Mouse (Mus musculus): ENCODE measurements around the gene Kctd6. TPM values are rescaled to one million over a fixed set of nuclear protein-coding genes. Genes with fewer than 3 reads are reported as not detected.
A peak's percentile ranks its signal among the peaks of the same experiment; 100 is the strongest.
"Not testable (repeated sequence)": the region's sequence is repeated elsewhere in the genome, so short reads cannot be mapped to it uniquely, and the experiment has no call there.

Gene Kctd6
- total RNA-seq (2021): 10 to 100 TPM in 1 of 2 experiments, 1 to 10 TPM in 1; 7.7 to 11.5 TPM
- long read RNA-seq, experiment 1, transcript Kctd6-201 (3 exons, 1,650 nt): major isoform, 24 of 25 reads
- long read RNA-seq, experiment 1, partial matches to known transcripts: 1 of 25 reads
- long read RNA-seq, experiment 1, other reads (novel, unspliced or antisense): 0 of 25 reads
- long read RNA-seq, experiment 2, transcript Kctd6-201 (3 exons, 1,650 nt): major isoform, 17 of 23 reads
- long read RNA-seq, experiment 2, partial matches to known transcripts: 3 of 23 reads
- long read RNA-seq, experiment 2, other reads (novel, unspliced or antisense): 1 of 23 reads

DNA sequence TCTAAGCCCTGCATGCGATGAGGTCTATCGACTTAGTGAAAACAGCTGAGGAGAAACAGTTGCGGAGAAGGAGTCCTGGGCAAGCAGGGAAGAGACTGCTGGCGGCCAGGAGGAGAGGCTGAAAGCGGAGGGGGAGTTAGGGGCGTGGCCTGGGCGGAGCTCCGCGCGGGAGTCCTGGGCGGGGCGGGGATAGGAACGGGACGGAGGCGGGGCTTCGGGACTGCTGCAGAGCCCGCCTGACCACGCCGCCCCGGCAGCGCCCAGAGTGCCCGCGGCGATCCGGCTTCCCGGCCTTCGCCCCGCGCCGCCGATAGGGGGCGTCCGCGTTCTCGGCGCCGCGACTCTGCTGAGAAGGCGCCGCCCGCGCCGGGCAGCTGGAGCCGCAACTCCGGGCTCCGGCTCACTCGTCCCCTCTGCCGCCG is at the start of gene Kctd6:
TSS of gene Kctd6 (plus strand) at position 338 of the 422 bp plus-strand sequence.
- DNase-seq (ENCODE audit: low spot score in 2 of 2): peak; percentile 100

DNA sequence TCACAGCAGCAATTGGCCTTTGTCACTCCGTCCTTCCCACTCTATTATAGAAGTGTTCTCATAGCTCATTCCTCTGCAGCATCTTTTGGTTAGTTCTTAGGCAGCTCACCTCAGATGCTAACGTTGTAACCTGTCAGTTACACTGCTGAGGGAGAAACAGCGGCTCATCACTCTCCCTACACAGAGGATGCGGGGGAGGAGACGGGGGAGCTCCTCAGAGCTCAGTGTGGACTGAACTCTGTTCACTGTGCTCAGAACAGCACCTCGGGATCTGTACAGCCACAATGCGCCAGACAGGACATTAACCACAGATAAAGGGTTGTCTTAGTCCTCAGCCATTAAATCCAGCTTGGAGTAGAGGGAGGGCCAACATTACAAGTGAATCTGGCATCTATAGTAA is 49.5 kb upstream of the Kctd6 start:
- DNase-seq (ENCODE audit: low spot score in 2 of 2): no peak

DNA sequence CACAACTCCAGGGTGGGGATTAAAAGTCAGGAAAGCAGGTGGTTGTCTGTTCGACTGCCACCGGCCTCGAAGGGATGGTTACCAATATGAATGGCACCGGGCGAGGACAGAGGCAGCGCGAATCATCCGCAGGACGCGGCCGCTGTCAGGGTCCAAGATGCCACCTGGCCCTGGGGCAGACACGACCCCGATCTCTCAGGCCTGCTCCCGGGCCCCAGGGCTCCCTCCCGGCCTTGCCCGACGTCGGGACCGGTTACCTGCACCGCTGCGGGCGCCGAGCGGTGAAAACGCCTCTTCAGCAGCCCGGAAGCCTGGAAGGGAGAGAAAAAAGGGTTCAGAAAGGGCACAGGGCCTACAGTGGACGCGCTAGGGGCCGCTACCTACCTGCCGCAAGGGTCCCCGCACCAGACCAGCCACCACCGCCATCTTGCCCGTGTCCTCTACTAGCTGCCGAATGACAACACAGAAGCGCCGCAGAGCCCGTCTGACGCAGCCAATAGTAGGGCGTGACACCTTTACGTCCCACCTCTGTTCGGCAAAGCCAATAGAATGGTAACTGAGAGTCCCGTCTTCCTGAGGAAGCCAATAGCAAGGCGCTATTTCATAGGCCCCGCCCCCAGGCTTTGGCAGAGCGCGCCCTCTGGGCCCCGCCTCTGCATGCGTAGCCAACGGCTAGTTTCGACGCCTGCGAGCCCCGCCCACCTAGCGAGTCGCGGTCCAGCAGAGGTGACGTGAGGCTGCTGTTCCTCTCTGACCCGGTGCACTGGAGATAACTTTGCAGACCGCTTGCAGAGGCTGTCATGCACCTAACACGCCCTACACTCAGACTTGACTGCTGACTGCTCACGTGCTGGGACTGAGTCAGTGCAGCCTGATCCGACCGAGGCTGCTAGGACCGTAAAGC is 41.2 kb upstream of the Kctd6 start, which contains the start of gene Pdhb:
TSS of gene Pdhb (minus strand) at position 519 of the 904 bp plus-strand sequence.
- peak; percentile 98 to 99 for DNase-seq (ENCODE audit: low spot score in 2 of 2)

DNA sequence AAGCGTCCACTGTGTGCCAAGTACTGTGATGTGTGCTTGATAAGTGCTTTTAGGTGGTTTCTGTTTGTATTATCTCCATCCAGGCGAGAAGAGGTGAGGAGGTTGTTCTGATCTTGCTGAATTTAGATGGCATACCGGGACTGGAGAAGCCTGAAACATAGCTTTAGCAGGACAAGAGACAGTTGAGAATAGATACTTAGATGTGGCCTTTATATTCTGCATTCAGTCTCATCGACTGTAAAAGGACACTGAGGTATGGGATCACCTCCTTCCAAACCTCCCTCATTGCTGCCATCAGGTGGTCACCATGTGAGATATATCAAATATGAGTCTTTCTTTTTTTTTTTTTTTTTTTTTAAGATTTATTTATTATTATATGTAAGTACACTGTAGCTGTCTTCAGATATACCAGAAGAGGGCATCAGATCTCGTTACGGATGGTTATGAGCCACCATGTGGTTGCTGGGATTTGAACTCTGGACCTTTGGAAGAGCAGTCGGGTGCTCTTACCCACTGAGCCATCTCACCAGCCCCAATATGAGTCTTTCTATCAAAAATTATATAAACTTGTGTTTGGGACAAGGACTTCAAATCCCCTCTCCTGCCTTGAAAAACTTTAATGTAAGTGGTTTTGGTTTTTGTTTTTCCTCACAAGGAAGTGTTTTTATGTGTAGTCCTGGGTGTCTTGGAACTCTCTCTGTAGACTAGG is 40.2 kb upstream of the Kctd6 start:
- DNase-seq (ENCODE audit: low spot score in 2 of 2): not testable (repeated sequence)

DNA sequence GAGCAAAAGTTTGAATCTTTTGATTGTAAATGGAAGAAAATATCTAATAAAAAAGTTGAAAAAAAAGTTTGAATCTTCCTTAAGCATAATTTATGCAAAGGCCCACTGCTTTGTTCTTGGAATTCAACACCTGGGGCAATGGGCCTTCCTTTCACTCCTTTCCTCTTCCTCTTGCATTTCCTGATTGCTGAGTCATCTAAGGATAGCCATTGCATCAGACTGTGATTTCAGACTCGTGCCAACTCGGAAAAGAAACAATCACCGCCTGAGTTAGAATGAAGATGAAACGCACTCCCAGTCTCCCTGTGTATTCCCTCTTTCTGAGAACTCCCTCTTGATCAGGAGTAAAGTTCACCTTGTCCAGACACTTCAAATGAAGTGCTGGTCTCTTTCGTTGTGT is 39.3 kb upstream of the Kctd6 start:
- no peak for DNase-seq (ENCODE audit: low spot score in 2 of 2)

GRCm38 (mm10) chr14:8176251-8176650 is 37.7 kb upstream of the Kctd6 start:
- DNase-seq (ENCODE audit: low spot score in 2 of 2): no peak

DNA sequence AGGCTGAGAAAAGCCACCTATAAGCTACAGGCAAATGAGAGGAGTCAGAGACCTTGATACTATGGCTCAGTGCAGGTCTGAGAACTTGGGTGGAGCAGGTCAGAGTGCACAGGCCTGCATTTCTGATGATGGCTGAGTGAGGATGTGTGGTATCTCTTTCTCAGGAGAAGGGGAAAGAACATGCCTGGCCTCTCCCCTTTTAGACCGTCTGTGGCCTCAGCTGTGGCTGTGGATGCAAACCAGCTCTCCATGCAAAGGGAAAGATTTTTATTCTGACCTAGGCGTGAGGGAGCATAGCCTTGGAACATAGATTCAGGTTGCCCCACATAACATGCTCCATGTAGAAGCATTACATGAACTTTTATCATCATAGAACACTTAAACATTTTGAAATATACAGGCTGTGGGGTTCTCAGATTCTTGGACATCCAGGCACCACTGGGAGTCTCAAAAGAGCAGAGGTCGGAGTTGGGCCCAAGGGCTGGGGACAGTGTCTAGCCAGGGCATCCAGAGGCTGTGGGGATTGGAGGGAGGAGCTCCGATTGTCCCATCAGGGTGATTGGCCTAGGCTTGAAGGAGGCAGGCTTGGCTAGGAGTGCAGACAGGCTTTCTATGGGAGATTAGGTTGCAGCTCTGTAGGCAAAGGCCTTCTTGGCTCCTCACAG is 33.4 kb upstream of the Kctd6 start:
- no peak for DNase-seq (ENCODE audit: low spot score in 2 of 2)

GRCm38 (mm10) chr14:8183330-8183729 is 30.6 kb upstream of the Kctd6 start:
- no peak for DNase-seq (ENCODE audit: low spot score in 2 of 2)

DNA sequence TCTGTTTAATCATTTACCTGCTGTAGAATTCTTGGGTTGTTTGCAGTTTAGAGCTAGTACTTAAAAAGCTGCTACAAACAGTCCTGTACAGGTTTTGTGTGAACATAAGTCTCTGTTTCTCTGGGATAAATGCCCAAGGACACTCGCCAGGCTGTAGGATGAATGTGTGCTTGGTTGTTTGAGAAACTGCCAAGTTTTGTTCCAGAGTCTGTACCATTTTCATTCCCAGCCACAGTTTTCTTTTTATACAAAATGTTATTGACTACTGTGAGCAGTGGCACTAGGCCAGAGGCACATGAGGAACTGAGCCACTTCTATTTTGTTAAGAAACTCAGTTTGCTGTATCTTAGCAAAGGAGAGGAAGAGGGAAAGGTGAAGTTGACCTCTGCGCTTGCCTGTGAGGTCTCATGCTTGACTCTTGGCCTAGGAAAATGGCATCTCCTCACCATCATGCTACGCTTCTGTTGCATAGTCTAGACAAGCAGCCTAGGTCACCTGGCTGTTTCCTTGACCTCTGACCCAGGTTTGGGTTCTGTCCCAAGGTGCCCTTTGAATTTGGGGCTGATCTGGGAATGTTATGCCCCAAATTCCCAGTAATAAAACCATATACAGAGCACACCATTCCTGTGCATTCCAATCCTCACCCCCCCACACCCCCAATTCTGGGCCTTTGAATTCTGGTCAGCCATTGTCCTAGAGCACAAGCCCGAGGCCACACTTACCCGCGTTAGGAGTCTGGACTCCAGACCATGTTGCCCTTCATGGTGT is 27.5 kb upstream of the Kctd6 start:
- DNase-seq (ENCODE audit: low spot score in 2 of 2): no peak

GRCm38 (mm10) chr14:8190556-8190955 is 23.4 kb upstream of the Kctd6 start:
- no peak for DNase-seq (ENCODE audit: low spot score in 2 of 2)

DNA sequence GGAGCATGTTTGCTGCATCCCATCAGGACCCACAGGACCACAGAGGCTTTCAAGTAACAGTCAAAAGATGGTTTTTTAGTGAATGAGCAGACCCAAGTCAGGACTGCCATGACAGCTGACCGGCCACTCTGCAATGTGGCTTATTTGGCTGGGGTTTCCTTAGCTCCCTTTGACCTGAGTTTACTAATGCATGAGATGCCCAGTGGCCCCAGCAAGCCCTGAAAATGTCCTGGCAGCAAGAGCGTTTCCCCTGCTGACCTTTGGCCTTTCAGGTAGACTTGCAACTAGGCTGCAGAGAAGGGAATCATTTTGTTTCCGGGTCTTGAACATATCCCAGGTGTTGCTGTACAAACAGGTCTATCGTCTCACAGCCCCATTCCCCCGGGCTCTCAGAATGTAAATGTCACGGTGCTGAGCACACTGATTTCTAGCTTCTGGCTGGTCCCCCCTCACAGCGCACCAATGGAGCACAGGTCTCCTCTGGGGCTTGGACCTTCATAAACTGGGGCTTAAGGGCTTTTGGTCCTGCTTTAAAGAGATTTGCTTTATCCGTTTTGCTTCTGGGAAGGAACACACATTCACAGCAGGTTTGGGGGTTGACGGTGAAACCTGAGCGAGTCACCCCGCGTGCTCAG is 22.5 kb upstream of the Kctd6 start:
- DNase-seq (ENCODE audit: low spot score in 2 of 2): no peak

DNA sequence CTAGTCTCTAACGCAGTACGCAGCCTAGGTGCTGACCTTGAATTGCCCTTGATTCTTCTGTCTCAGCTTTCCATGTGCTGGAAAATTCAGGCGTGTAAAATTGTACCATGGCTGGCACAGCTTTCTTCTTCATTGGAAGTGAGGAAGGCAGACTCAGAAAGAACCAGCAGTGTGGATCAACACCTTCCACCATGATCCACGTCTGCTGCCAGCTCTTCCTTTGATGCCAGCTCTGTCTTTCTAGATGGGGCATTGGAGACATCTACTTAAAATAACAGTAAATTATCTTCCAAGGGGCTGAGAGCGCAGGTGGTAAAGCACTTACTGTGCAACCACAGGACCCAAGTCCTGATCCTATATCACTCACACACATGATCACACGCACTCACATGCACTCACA is 21.2 kb upstream of the Kctd6 start:
- DNase-seq (ENCODE audit: low spot score in 2 of 2): no peak

DNA sequence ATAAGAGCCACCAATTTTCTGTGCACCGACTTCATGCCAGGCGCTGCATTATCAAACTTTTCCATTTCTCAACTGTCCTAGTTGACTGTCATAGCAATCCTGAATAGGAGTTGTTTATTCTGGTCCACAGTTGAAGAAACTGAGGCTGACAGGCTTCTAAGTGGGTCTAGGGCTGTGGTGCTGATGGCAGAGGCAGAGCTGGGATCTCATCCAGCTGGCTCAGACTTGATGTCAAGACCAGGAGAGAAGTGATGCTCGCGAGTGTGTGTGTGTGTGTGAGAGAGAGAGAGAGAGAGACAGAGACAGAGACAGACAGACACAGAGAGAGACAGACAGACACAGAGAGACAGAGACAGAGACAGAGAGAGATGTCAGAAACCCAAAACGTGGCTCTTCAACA is 13.2 kb upstream of the Kctd6 start:
- DNase-seq (ENCODE audit: low spot score in 2 of 2): no peak

DNA sequence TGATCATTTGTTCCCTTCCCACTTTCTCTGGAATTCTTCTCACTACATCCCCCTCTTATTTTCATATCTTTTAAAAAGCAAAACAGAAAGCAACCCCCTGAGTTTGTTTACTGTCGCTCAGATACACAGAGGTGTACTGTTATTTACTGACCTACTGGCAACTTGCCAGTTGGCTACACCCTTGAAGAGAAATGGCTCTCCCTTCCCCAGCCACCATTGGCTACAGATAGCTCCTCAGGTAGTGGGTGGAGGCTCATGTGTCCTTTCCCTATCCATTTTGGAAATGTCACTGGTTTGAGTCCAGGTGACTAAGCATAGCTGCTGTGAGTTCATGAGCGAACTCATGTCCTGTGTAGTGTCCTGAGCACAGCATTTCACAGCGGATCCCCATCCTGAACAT is 12.2 kb upstream of the Kctd6 start:
- no peak for DNase-seq (ENCODE audit: low spot score in 2 of 2)

DNA sequence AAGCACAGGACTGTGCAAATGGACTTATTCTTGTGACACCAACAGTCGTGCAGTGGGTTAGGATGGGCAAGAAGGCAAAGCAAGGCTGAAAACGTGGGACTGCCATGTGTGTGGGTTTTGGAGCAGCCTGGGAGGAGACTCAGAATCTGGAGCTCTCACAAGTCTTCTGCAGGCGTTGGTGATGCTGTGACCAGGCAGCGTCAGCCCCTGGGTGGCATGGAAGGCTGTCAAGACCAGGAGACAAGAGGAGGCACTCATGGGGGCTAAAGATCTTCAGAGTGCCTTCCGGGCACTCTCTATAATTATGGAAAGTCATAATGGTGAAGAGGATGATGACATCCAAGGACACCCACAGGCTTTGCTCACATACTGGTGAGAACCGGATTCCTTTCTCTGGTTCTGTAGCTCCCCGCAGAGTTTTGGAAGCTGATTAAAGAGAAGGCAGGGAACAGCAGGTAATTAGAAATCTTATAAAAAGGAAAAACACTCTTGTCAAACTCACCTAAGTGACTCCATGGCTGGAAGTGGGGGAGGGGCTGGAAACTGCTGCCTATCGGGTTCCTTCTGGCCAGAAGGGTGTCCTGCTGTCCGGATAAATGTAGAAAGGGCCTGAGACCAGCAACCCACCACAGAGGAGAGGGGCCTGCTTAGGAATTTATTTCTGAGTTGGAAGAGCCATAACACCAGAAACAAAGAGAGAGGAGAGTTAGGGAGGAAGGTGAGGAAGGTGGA is 7.6 kb upstream of the Kctd6 start:
- no peak for DNase-seq (ENCODE audit: low spot score in 2 of 2)

- DNase-seq (ENCODE audit: low spot score in 2 of 2): no peak
Observed at GRCm38 (mm10) chr14:8207105-8207504, 6.8 kb upstream of the Kctd6 start.

GRCm38 (mm10) chr14:8207543-8207942 is 6.4 kb upstream of the Kctd6 start:
- DNase-seq (ENCODE audit: low spot score in 2 of 2): no peak

DNA sequence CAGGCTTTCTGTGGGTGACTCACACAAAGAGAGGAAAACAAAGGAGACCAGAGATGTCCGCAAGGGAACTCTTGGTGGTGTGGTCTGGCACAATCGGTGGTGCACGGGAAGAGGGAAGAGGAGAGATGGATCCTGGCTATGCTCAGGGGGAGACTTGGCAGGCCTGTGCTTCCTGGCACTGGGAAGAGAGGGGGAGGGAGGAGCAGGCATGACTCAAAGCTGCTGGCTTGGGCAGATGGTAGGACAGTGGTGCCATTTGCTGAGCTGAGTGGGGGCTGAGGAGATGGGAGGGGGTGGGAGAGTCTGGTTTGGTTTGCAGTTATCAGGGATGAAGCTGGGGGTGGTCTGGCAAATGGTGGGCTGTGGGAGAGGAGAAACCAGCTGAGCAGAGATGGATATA is 5.1 kb upstream of the Kctd6 start:
- no peak for DNase-seq (ENCODE audit: low spot score in 2 of 2)

DNA sequence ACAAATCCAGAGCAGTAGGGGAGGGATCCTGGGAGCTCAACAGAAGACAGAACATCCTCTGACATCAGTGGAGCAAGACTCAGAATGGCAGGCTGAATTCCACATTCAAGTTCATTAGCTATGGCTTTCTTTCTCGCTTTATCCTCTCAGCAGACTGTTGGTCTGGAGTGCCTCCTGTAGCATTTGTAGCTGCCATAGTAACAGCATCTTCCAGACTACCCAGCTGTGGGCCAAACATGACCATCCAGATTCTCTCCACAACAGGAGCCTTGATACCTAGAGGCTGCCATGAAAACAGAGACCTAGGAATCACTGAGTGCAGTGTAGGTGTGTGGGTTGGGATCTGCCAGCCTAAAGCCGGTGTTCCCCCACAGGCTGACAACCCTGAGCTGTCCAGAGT is 4.0 kb upstream of the Kctd6 start:
- no peak for DNase-seq (ENCODE audit: low spot score in 2 of 2)

Data from gastrocnemius, postnatal 4 days (tissue).